Mouse (Mus musculus): Measurements from ENCODE around the gene Nmnat2. TPM values are rescaled to one million over a fixed set of nuclear protein-coding genes. Genes with fewer than 3 reads are reported as not detected.

Nmnat2 gene
- 1.3 and 1.9 TPM in 2 replicates for polyA plus RNA-seq (2015; fragmentation: Nextera tagmentation; extraction: Ambion mirVana)

GRCm38 (mm10) chr1:152954821-152955523 lies at the start of gene Nmnat2:
TSS of gene Nmnat2 (plus strand) at chr1:152954993.
- Histone ChIP-seq H3K9ac (ENCODE audit: low read depth, low read length) (0 out of 2 replicates have a peak within 1 kb of the TSS, but pooled peaks have one; percentile 43), H3K4me2 (ENCODE audit: low read depth, low read length) (peak within 1 kb of the TSS; percentile 74), H3K4me1 (ENCODE audit: control insufficient read depth, insufficient read depth, low read length) (peaks cover 9% of the 10 kb centered on the region; the same call in 1 of the 2 replicates), H3K36me3 (ENCODE audit: control insufficient read depth, insufficient read depth, low read length) (no peaks in the 10 kb centered on the region), H3K27ac (ENCODE audit: low read length) (no peak within 1 kb of the TSS), H3K27me3 (replicated peaks; ENCODE audit: control insufficient read depth, insufficient read depth, low read length) (peaks cover 35% of the 10 kb centered on the region), H3K4me3 (ENCODE audit: low read length) (peak within 1 kb of the TSS; percentile 41), H3K9me3 (ENCODE audit: control insufficient read depth, low read length) (no peaks in the 10 kb centered on the region)
- under 1% methylated on average over 42 of the region's 42 CpGs for WGBS
- no peak for ATAC-seq

GRCm38 (mm10) chr1:152913483-152914460 lies 41.0 kb upstream of the Nmnat2 start:
- ATAC-seq: no peak
- WGBS: 64% methylated on average over 6 of the region's 6 CpGs
- no peaks in the 10 kb centered on the region for H3K27me3 ChIP-seq (replicated peaks; ENCODE audit: control insufficient read depth, insufficient read depth, low read length)
- H3K4me1 ChIP-seq (ENCODE audit: control insufficient read depth, insufficient read depth, low read length): peaks cover 4% of the 10 kb centered on the region
- H3K27ac ChIP-seq (ENCODE audit: low read length): no peak overlapping the region
- no peak overlapping the region for H3K9ac ChIP-seq (ENCODE audit: low read depth, low read length)
- H3K4me2 ChIP-seq (ENCODE audit: low read depth, low read length): no peak overlapping the region
- no peaks in the 10 kb centered on the region for H3K9me3 ChIP-seq (ENCODE audit: control insufficient read depth, low read length)
- no peak overlapping the region for H3K4me3 ChIP-seq (ENCODE audit: low read length)
- H3K36me3 ChIP-seq (ENCODE audit: control insufficient read depth, insufficient read depth, low read length): no peaks in the 10 kb centered on the region

GRCm38 (mm10) chr1:152915766-152916165 lies 39.0 kb upstream of the Nmnat2 start:
- no peaks in the 10 kb centered on the region for H3K27me3 ChIP-seq (replicated peaks; ENCODE audit: control insufficient read depth, insufficient read depth, low read length)
- WGBS: 57% methylated on average over 5 of the region's 5 CpGs
- H3K4me2 ChIP-seq (ENCODE audit: low read depth, low read length): no peak overlapping the region

GRCm38 (mm10) chr1:152916936-152917335 lies 37.9 kb upstream of the Nmnat2 start:
- no peaks in the 10 kb centered on the region for H3K9me3 ChIP-seq (ENCODE audit: control insufficient read depth, low read length)
- no peak overlapping the region for H3K9ac ChIP-seq (ENCODE audit: low read depth, low read length)
- 65% methylated on average over 5 of the region's 5 CpGs for WGBS
- peaks cover 4% of the 10 kb centered on the region for H3K4me1 ChIP-seq (ENCODE audit: control insufficient read depth, insufficient read depth, low read length)
- no peak; the same call in 1 of the 2 replicates for ATAC-seq
- no peaks in the 10 kb centered on the region for H3K27me3 ChIP-seq (replicated peaks; ENCODE audit: control insufficient read depth, insufficient read depth, low read length)
- no peak overlapping the region for H3K4me3 ChIP-seq (ENCODE audit: low read length)
- H3K4me2 ChIP-seq (ENCODE audit: low read depth, low read length): no peak overlapping the region
- no peaks in the 10 kb centered on the region for H3K36me3 ChIP-seq (ENCODE audit: control insufficient read depth, insufficient read depth, low read length)
- H3K27ac ChIP-seq (ENCODE audit: low read length): no peak overlapping the region

More at GRCm38 (mm10) chr1:152915766-152916165, 39.0 kb upstream of the Nmnat2 start:
- Histone ChIP-seq H3K9ac (ENCODE audit: low read depth, low read length) (no peak overlapping the region), H3K4me1 (ENCODE audit: control insufficient read depth, insufficient read depth, low read length) (peaks cover 4% of the 10 kb centered on the region), H3K4me3 (ENCODE audit: low read length) (no peak overlapping the region), H3K9me3 (ENCODE audit: control insufficient read depth, low read length) (no peaks in the 10 kb centered on the region), H3K27ac (ENCODE audit: low read length) (no peak overlapping the region), H3K36me3 (ENCODE audit: control insufficient read depth, insufficient read depth, low read length) (no peaks in the 10 kb centered on the region)
- no peak for ATAC-seq

GRCm38 (mm10) chr1:152917626-152918025 lies 37.2 kb upstream of the Nmnat2 start:
- H3K36me3 ChIP-seq (ENCODE audit: control insufficient read depth, insufficient read depth, low read length): no peaks in the 10 kb centered on the region
- no peak for ATAC-seq
- 73% methylated on average over 4 of the region's 4 CpGs for WGBS
- H3K27me3 ChIP-seq (replicated peaks; ENCODE audit: control insufficient read depth, insufficient read depth, low read length): no peaks in the 10 kb centered on the region
- H3K4me1 ChIP-seq (ENCODE audit: control insufficient read depth, insufficient read depth, low read length): peaks cover 4% of the 10 kb centered on the region
- H3K4me2 ChIP-seq (ENCODE audit: low read depth, low read length): no peak overlapping the region
- no peak overlapping the region for H3K9ac ChIP-seq (ENCODE audit: low read depth, low read length)
- H3K27ac ChIP-seq (ENCODE audit: low read length): no peak overlapping the region
- no peak overlapping the region for H3K4me3 ChIP-seq (ENCODE audit: low read length)
- H3K9me3 ChIP-seq (ENCODE audit: control insufficient read depth, low read length): no peaks in the 10 kb centered on the region

- Histone ChIP-seq H3K27ac (ENCODE audit: low read length) (no peak overlapping the region), H3K4me2 (ENCODE audit: low read depth, low read length) (no peak overlapping the region), H3K9me3 (ENCODE audit: control insufficient read depth, low read length) (no peaks in the 10 kb centered on the region), H3K4me3 (ENCODE audit: low read length) (no peak overlapping the region), H3K4me1 (ENCODE audit: control insufficient read depth, insufficient read depth, low read length) (no peaks in the 10 kb centered on the region), H3K36me3 (ENCODE audit: control insufficient read depth, insufficient read depth, low read length) (no peaks in the 10 kb centered on the region), H3K9ac (ENCODE audit: low read depth, low read length) (no peak overlapping the region), H3K27me3 (replicated peaks; ENCODE audit: control insufficient read depth, insufficient read depth, low read length) (no peaks in the 10 kb centered on the region)
- WGBS: 58% methylated on average over 3 of the region's 3 CpGs
- no peak for ATAC-seq
Measured at GRCm38 (mm10) chr1:152921786-152922185, 33.0 kb upstream of the Nmnat2 start.

GRCm38 (mm10) chr1:152933962-152934361 lies 20.8 kb upstream of the Nmnat2 start:
- H3K27me3 ChIP-seq (replicated peaks; ENCODE audit: control insufficient read depth, insufficient read depth, low read length): no peaks in the 10 kb centered on the region
- H3K4me3 ChIP-seq (ENCODE audit: low read length): no peak overlapping the region
- WGBS: 57% methylated on average over 11 of the region's 11 CpGs
- no peaks in the 10 kb centered on the region for H3K4me1 ChIP-seq (ENCODE audit: control insufficient read depth, insufficient read depth, low read length)
- ATAC-seq: no peak
- H3K9me3 ChIP-seq (ENCODE audit: control insufficient read depth, low read length): no peaks in the 10 kb centered on the region
- H3K27ac ChIP-seq (ENCODE audit: low read length): no peak overlapping the region
- no peak overlapping the region for H3K4me2 ChIP-seq (ENCODE audit: low read depth, low read length)
- H3K9ac ChIP-seq (ENCODE audit: low read depth, low read length): no peak overlapping the region
- no peaks in the 10 kb centered on the region for H3K36me3 ChIP-seq (ENCODE audit: control insufficient read depth, insufficient read depth, low read length)

GRCm38 (mm10) chr1:152935476-152935875 lies 19.3 kb upstream of the Nmnat2 start:
- H3K9ac ChIP-seq (ENCODE audit: low read depth, low read length): no peak overlapping the region
- H3K27ac ChIP-seq (ENCODE audit: low read length): no peak overlapping the region
- ATAC-seq: no peak
- H3K4me2 ChIP-seq (ENCODE audit: low read depth, low read length): no peak overlapping the region
- H3K27me3 ChIP-seq (replicated peaks; ENCODE audit: control insufficient read depth, insufficient read depth, low read length): no peaks in the 10 kb centered on the region
- H3K9me3 ChIP-seq (ENCODE audit: control insufficient read depth, low read length): no peaks in the 10 kb centered on the region
- no peaks in the 10 kb centered on the region for H3K36me3 ChIP-seq (ENCODE audit: control insufficient read depth, insufficient read depth, low read length)
- no peaks in the 10 kb centered on the region for H3K4me1 ChIP-seq (ENCODE audit: control insufficient read depth, insufficient read depth, low read length)
- H3K4me3 ChIP-seq (ENCODE audit: low read length): no peak overlapping the region
- WGBS: 56% methylated on average over 6 of the region's 6 CpGs

- Histone ChIP-seq H3K9ac (ENCODE audit: low read depth, low read length) (no peak overlapping the region), H3K4me3 (ENCODE audit: low read length) (no peak overlapping the region), H3K36me3 (ENCODE audit: control insufficient read depth, insufficient read depth, low read length) (no peaks in the 10 kb centered on the region), H3K4me2 (ENCODE audit: low read depth, low read length) (no peak overlapping the region), H3K27me3 (replicated peaks; ENCODE audit: control insufficient read depth, insufficient read depth, low read length) (no peaks in the 10 kb centered on the region), H3K4me1 (ENCODE audit: control insufficient read depth, insufficient read depth, low read length) (no peaks in the 10 kb centered on the region), H3K9me3 (ENCODE audit: control insufficient read depth, low read length) (no peaks in the 10 kb centered on the region), H3K27ac (ENCODE audit: low read length) (no peak overlapping the region)
- ATAC-seq: no peak
- 72% methylated on average over 5 of the region's 5 CpGs for WGBS
Measured at GRCm38 (mm10) chr1:152936365-152936764, 18.4 kb upstream of the Nmnat2 start.

Data from intestine, embryonic 16.5 days (tissue).